Mouse (Mus musculus): ENCODE measurements at regions not wholly inside any gene's neighbourhood (a gene's known extent, or its start where the extent isn't known, plus 50 kb on each side); places are given as distances from the start of the nearest gene placed in this dataset.
"Not testable (repeated sequence)": the region's sequence is repeated elsewhere in the genome, so short reads cannot be mapped to it uniquely, and the experiment has no call there.

DNA sequence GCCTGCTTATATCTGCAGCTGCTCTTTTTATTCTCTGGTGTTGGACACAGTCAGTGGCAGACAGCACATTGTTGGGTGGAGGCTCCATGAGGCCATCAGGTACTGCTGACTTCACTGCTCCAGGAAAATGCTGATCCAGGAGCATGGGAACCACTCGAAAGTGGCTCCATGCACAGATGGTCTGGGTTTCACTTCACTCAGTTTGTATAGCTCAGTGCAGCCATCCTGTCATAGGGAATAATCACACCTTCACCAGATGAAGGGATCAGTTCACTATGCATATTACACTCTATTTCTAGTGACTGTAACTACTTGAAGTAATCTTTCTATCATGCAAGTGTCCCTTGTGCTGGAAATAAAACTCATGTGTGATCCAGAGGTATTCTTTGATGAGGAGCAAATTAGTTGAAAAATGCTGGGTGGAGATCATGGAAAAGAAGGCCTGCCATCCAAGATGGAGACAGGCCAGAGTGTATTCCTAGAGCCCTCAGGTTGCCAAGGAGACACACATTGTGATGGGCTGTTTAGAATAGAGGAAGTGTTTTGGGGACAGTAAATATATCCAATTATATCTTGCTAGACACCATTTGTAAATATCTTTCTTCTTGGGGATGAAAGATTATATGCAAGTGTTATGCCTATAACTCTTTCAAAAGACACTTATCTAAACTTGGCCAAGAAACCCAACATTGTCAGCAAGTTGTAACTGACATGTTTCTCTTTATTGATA lies 103.7 kb upstream of the Arhgap42 start:
- TF ChIP-seq CTCF (IDR thresholded peaks at IDR 0.05; ENCODE audit: low read depth) = no peak
- DNase-seq (ENCODE audit: low spot score) (no peak), ATAC-seq (no peak)
- H3K27ac ChIP-seq = no peak overlapping the region
- no peaks in the 10 kb centered on the region for H3K9me3 ChIP-seq (ENCODE audit: low read length)
- H3K9ac ChIP-seq (replicated peaks; ENCODE audit: low read length) = no peak overlapping the region
- H3K4me2 ChIP-seq (ENCODE audit: low read depth, low read length) = no peak overlapping the region
- H3K36me3 ChIP-seq (ENCODE audit: insufficient read depth, low read length) = no peaks in the 10 kb centered on the region
- no peaks in the 10 kb centered on the region for H3K4me1 ChIP-seq (ENCODE audit: insufficient read depth, low read length)
- 74% methylated on average over 1 of the region's 1 CpGs for WGBS
- H3K4me3 ChIP-seq (ENCODE audit: low read length) = no peak overlapping the region
- no peaks in the 10 kb centered on the region for H3K27me3 ChIP-seq (ENCODE audit: insufficient read depth, low read length)

DNA sequence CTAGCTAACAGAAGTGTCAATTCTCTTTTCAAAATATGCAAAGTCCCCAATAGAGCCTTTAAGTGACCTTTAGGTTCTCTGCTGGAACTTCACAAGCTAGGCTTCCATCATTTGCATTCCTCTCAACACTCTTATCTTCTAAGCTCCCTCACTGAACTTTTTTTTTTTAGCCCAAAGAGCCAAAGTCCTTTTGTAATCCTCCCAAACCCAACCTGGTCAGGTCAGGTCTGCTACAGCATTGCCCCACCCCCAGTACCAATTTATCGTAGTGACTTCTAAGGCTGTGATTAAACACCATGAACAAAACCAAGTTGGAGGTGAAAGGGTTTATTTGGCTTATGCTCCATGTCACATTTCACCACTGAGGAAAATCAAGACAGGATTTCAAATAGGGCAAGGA lies 79.7 kb upstream of the Arhgap42 start:
- Histone ChIP-seq H3K9ac (replicated peaks; ENCODE audit: low read length) (no peak overlapping the region), H3K27me3 (ENCODE audit: insufficient read depth, low read length) (no peaks in the 10 kb centered on the region), H3K27ac (no peak overlapping the region), H3K4me2 (ENCODE audit: low read depth, low read length) (no peak overlapping the region), H3K4me3 (ENCODE audit: low read length) (no peak overlapping the region), H3K4me1 (ENCODE audit: insufficient read depth, low read length) (no peaks in the 10 kb centered on the region), H3K9me3 (ENCODE audit: low read length) (no peaks in the 10 kb centered on the region), H3K36me3 (ENCODE audit: insufficient read depth, low read length) (no peaks in the 10 kb centered on the region)
- 71% methylated on average over 1 of the region's 1 CpGs for WGBS
- no peak for ATAC-seq
- TF ChIP-seq CTCF (IDR thresholded peaks at IDR 0.05; ENCODE audit: low read depth) = no peak
- DNase-seq (ENCODE audit: low spot score) = no peak

DNA sequence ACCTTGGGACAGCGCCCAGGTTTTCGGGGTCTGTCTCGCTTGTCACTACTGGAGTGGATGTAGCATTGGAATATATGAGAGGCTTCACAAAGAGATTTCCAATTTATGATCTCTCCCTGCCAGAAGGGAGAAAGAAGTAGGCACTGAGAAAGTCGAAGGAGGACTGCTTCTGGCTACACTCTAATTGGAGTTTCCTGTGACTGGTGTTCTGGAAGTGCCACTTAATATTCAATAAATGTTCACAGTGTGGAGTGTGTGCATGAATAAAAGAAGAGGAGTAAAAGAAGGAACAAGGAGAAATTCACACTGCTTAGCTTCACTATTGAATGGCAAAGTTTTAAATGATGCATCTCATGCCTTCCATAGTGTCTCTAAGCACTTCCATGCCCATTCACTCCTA lies 77.1 kb upstream of the Arhgap42 start:
- no peak for TF ChIP-seq CTCF (IDR thresholded peaks at IDR 0.05; ENCODE audit: low read depth)
- 78% methylated on average over 4 of the region's 4 CpGs for WGBS
- no peak overlapping the region for H3K9ac ChIP-seq (replicated peaks; ENCODE audit: low read length)
- no peaks in the 10 kb centered on the region for H3K4me1 ChIP-seq (ENCODE audit: insufficient read depth, low read length)
- DNase-seq (ENCODE audit: low spot score) = no peak
- no peak overlapping the region for H3K27ac ChIP-seq
- H3K4me2 ChIP-seq (ENCODE audit: low read depth, low read length) = no peak overlapping the region
- H3K27me3 ChIP-seq (ENCODE audit: insufficient read depth, low read length) = no peaks in the 10 kb centered on the region
- no peaks in the 10 kb centered on the region for H3K36me3 ChIP-seq (ENCODE audit: insufficient read depth, low read length)
- H3K4me3 ChIP-seq (ENCODE audit: low read length) = no peak overlapping the region
- ATAC-seq = no peak
- H3K9me3 ChIP-seq (ENCODE audit: low read length) = no peaks in the 10 kb centered on the region

DNA sequence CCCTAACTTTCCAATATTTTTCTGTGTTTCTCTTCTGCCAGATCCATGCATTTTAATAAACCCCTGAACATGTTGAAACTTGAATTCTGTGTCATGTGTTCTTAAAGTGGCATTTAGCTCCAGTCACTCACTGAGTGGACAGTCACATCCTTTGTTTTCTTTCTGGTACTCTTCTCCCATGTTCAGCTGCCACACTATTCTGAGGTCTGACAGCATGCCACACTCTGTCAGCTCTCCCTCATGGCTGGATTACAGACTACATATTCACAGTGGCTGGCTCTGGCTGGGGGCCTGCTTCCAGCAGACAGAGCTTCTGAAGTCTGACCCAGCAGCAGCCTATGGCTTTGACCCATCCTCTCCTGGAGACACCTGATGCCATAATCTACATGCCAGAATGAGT lies 73.4 kb upstream of the Arhgap42 start:
- Histone ChIP-seq H3K36me3 (ENCODE audit: insufficient read depth, low read length) (no peaks in the 10 kb centered on the region), H3K9me3 (ENCODE audit: low read length) (no peaks in the 10 kb centered on the region), H3K4me3 (ENCODE audit: low read length) (no peak overlapping the region), H3K27me3 (ENCODE audit: insufficient read depth, low read length) (no peaks in the 10 kb centered on the region), H3K9ac (replicated peaks; ENCODE audit: low read length) (no peak overlapping the region), H3K4me2 (ENCODE audit: low read depth, low read length) (no peak overlapping the region), H3K27ac (no peak overlapping the region), H3K4me1 (ENCODE audit: insufficient read depth, low read length) (no peaks in the 10 kb centered on the region)
- ATAC-seq (no peak), DNase-seq (ENCODE audit: low spot score) (no peak)
- TF ChIP-seq CTCF (IDR thresholded peaks at IDR 0.05; ENCODE audit: low read depth) = no peak

DNA sequence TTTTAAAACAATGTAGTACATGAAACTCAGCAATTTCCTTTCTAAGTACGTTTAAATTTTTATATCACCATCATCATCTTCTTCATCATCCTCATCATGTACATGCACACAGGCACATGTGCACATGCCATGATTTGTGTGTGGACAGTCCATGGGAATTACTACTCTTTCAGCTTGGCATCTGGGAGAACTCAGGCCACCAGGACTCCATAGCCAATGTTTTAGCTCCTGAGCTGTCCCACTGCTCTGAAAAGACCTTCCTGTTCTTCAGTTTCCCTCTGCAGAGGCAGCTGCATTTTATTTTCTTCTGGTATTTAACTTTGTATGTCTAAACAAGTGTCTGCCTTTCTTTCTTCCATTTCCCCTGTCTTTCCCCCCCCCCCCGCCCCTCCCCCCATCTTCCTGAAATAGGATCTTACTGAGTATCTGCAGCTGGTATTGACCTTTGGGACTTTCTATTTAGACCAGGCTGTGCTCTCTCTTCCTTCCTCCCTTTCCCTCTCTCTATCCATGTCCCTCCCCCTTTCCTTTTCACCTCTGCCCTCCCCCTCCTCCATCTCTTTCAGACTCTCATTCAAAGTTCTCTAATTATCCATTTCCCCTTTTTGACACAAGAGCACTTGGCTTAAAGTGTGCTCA lies 72.8 kb upstream of the Arhgap42 start:
- Histone ChIP-seq H3K27ac (no peak overlapping the region), H3K9me3 (ENCODE audit: low read length) (no peaks in the 10 kb centered on the region), H3K36me3 (ENCODE audit: insufficient read depth, low read length) (no peaks in the 10 kb centered on the region), H3K4me1 (ENCODE audit: insufficient read depth, low read length) (no peaks in the 10 kb centered on the region), H3K4me3 (ENCODE audit: low read length) (no peak overlapping the region), H3K27me3 (ENCODE audit: insufficient read depth, low read length) (no peaks in the 10 kb centered on the region), H3K4me2 (ENCODE audit: low read depth, low read length) (no peak overlapping the region), H3K9ac (replicated peaks; ENCODE audit: low read length) (no peak overlapping the region)
- DNase-seq (ENCODE audit: low spot score) (no peak), ATAC-seq (no peak)
- WGBS = 71% methylated on average over 2 of the region's 2 CpGs
- no peak for TF ChIP-seq CTCF (IDR thresholded peaks at IDR 0.05; ENCODE audit: low read depth)

DNA sequence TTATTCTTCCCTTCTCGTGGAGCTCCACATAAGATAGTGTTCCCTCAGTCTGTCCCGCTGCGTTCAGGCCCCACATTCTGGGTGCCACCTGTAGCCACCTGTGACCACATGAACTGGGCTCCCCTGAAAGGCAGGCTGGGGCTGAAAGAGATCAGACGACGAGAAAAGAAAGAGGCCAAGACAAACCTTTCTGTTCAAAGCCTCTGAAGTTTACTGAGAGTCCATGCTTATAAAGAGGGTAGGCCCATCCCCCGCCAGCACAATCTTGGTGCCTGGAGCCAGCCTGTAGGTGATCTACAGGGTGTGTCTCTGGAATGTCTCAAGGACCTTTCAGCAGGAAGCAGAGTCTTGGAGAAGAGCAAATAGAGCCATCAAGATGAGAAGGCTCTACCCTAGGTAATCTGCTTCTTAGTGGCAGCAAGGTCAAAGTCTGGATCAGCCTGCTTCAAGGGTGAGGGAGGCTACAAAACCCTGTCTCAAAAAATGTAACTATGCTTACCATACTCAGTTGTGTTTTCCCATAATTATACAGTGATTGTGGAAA lies 72.2 kb upstream of the Arhgap42 start:
- H3K4me3 ChIP-seq (ENCODE audit: low read length); H3K4me1 ChIP-seq (ENCODE audit: insufficient read depth, low read length); DNase-seq (ENCODE audit: low spot score); H3K36me3 ChIP-seq (ENCODE audit: insufficient read depth, low read length); H3K27me3 ChIP-seq (ENCODE audit: insufficient read depth, low read length); H3K9me3 ChIP-seq (ENCODE audit: low read length); H3K27ac ChIP-seq; ATAC-seq; H3K4me2 ChIP-seq (ENCODE audit: low read depth, low read length); H3K9ac ChIP-seq (replicated peaks; ENCODE audit: low read length): not testable (repeated sequence)
- 87% methylated on average over 6 of the region's 6 CpGs for WGBS

DNA sequence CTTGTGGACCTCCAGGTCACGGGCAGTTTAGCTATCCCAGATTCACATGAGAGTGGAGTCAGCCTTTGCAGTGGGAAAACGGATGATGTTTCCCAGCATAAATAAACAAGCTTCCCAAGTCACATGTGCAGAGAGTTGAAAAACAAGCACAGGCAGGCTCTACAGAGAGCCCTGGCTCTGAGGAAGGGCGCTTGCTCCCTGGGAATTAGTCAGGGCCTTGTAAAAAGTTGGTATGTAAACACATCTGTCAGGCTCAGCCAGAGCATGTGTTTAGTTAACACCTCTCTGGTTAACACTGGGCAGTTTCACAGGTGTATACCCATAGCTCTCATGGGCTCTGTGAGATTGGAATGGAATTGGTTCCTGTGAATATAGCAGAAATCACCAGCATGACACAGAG lies 51.9 kb upstream of the Arhgap42 start:
- WGBS = 78% methylated on average over 3 of the region's 3 CpGs

More for the DNA sequence above, 51.9 kb upstream of the Arhgap42 start:
- no peaks in the 10 kb centered on the region for H3K9me3 ChIP-seq (ENCODE audit: low read length)
- no peak overlapping the region for H3K4me3 ChIP-seq (ENCODE audit: low read length)
- no peak for ATAC-seq
- H3K36me3 ChIP-seq (ENCODE audit: insufficient read depth, low read length) = no peaks in the 10 kb centered on the region
- H3K4me1 ChIP-seq (ENCODE audit: insufficient read depth, low read length) = no peaks in the 10 kb centered on the region
- no peaks in the 10 kb centered on the region for H3K27me3 ChIP-seq (ENCODE audit: insufficient read depth, low read length)
- no peak overlapping the region for H3K9ac ChIP-seq (replicated peaks; ENCODE audit: low read length)
- TF ChIP-seq CTCF (IDR thresholded peaks at IDR 0.05; ENCODE audit: low read depth) = no peak
- H3K4me2 ChIP-seq (ENCODE audit: low read depth, low read length) = no peak overlapping the region
- no peak overlapping the region for H3K27ac ChIP-seq
- no peak for DNase-seq (ENCODE audit: low spot score)

Data from hindbrain, postnatal 0 days (tissue).